Mouse (Mus musculus) MEL (cell line): ENCODE measurements around the gene Socs1. TPM values are rescaled to one million over a fixed set of nuclear protein-coding genes. Genes with fewer than 3 reads are reported as not detected.

Source experiments
- DNase-seq: peaks from one replicate; pipeline ENCODE4 v3.0.0; 2011; ENCODE audit warnings: low read depth, low spot score
- H3K27ac ChIP-seq: 2 replicates; pipeline ENCODE4 v1.5.1; 2012; ENCODE audit warnings: low read depth, mild to moderate bottlenecking, control low read depth, low read length, moderate library complexity; ENCODE audit not compliant: control insufficient read depth
- H3K27me3 ChIP-seq, 2 experiments: fragments of 150-350 bp in 1 of 2; sonication (generic) in 1 of 2; 2 replicates each; pipeline ENCODE4 v1.6.1; 2012; ENCODE audit warnings: low read length in 2 of 2, mild to moderate bottlenecking in 2 of 2, improper control_type of control experiment in 1 of 2, moderate library complexity in 1 of 2; ENCODE audit not compliant: insufficient read depth in 2 of 2, control insufficient read depth in 1 of 2
- H3K36me3 ChIP-seq, 2 experiments: 2 replicates each; pipeline ENCODE4 v1.6.1; 2012 to 2014; ENCODE audit warnings: low read length in 2 of 2, improper control_type of control experiment in 1 of 2, inconsistent platforms in 1 of 2, mild to moderate bottlenecking in 1 of 2; ENCODE audit not compliant: insufficient read depth in 2 of 2, control insufficient read depth in 1 of 2
- H3K4me1 ChIP-seq, 2 experiments: fragments of 150-350 bp in 1 of 2; sonication (generic) in 1 of 2; 2 replicates each; pipeline ENCODE4 v1.6.1; 2012; ENCODE audit warnings: low read length in 2 of 2, improper control_type of control experiment in 1 of 2, mild to moderate bottlenecking in 1 of 2; ENCODE audit not compliant: insufficient read depth in 2 of 2, control insufficient read depth in 1 of 2
- H3K4me3 ChIP-seq, 2 experiments: fragments of 150-350 bp in 1 of 2; sonication (generic) in 1 of 2; 2 replicates each; pipeline ENCODE4 v1.5.1; 2012; ENCODE audit warnings: low read depth in 2 of 2, low read length in 2 of 2, mild to moderate bottlenecking in 2 of 2, moderate library complexity in 2 of 2, control low read depth in 1 of 2, improper control_type of control experiment in 1 of 2; ENCODE audit not compliant: control insufficient read depth in 1 of 2, insufficient read depth in 1 of 2
- H3K79me2 ChIP-seq: 2 replicates; pipeline ENCODE4 v1.6.1; 2012; ENCODE audit warnings: mild to moderate bottlenecking, low read length, moderate library complexity; ENCODE audit not compliant: control insufficient read depth, poor library complexity, insufficient read depth
- H3K9ac ChIP-seq: 2 replicates; pipeline ENCODE4 v1.6.1; 2012; ENCODE audit warnings: low read depth, mild to moderate bottlenecking, control low read depth, low read length, moderate library complexity; ENCODE audit not compliant: control insufficient read depth, poor library complexity, severe bottlenecking
- H3K9me3 ChIP-seq: fragments of 150-350 bp; sonication (generic); replicated peaks from 2 replicates; pipeline ENCODE4 v1.6.1; 2012; ENCODE audit warnings: mild to moderate bottlenecking, low read length, improper control_type of control experiment, moderate library complexity; ENCODE audit not compliant: insufficient read depth
- BHLHE40 ChIP-seq: IDR thresholded peaks from 2 replicates; pipeline ENCODE4 v1.6.1; 2012; ENCODE audit warnings: low read depth, mild to moderate bottlenecking, inconsistent platforms, low read length, improper control_type of control experiment, borderline replicate concordance
- CHD1 ChIP-seq: IDR thresholded peaks from 2 replicates; pipeline ENCODE4 v1.6.1; 2012; ENCODE audit warnings: low read depth, mild to moderate bottlenecking, inconsistent platforms, low read length, improper control_type of control experiment
- CHD2 ChIP-seq: IDR thresholded peaks from 2 replicates; pipeline ENCODE4 v1.6.1; 2011; ENCODE audit warnings: low read length, improper control_type of control experiment
- CTCF ChIP-seq, 3 experiments: IDR thresholded peaks in 2 of 3; conservative IDR thresholded peaks in 1 of 3; 2 replicates each; pipeline ENCODE4 v1.5.1; 2011 to 2012; ENCODE audit warnings: low read length in 3 of 3, low read depth in 2 of 3, mild to moderate bottlenecking in 2 of 3, improper control_type of control experiment in 1 of 3, inconsistent platforms in 1 of 3, mixed read lengths in 1 of 3, moderate library complexity in 1 of 3; ENCODE audit not compliant: control insufficient read depth in 1 of 3, insufficient read depth in 1 of 3, poor library complexity in 1 of 3, severe bottlenecking in 1 of 3
- E2F4 ChIP-seq: IDR thresholded peaks from 2 replicates; pipeline ENCODE4 v1.6.1; 2011; ENCODE audit warnings: low read depth, low read length, improper control_type of control experiment, borderline replicate concordance
- ELF1 ChIP-seq: IDR thresholded peaks from 2 replicates; pipeline ENCODE4 v1.6.1; 2014; ENCODE audit warnings: low read depth, mild to moderate bottlenecking, inconsistent platforms, low read length, improper control_type of control experiment, moderate library complexity
- EP300 ChIP-seq, 2 experiments: IDR thresholded peaks; 2 replicates each; pipeline ENCODE4 v1.6.1; 2011; ENCODE audit warnings: improper control_type of control experiment in 2 of 2, low read length in 2 of 2, low read depth in 1 of 2, mild to moderate bottlenecking in 1 of 2
- ETS1 ChIP-seq: IDR thresholded peaks from 2 replicates; pipeline ENCODE4 v1.6.1; 2012; ENCODE audit warnings: low read depth, mild to moderate bottlenecking, inconsistent platforms, low read length, improper control_type of control experiment, moderate library complexity
- GABPA ChIP-seq: IDR thresholded peaks from 2 replicates; pipeline ENCODE4 v1.6.1; 2012; ENCODE audit warnings: low read depth, mild to moderate bottlenecking, inconsistent platforms, low read length, improper control_type of control experiment, moderate library complexity
- JUND ChIP-seq: IDR thresholded peaks from 2 replicates; pipeline ENCODE4 v1.6.1; 2011; ENCODE audit warnings: low read depth, mild to moderate bottlenecking, improper control_type of control experiment, low read length
- KAT2A ChIP-seq: conservative IDR thresholded peaks from 2 replicates; pipeline ENCODE4 v1.6.1; 2012; ENCODE audit warnings: low read depth, low read length, improper control_type of control experiment, inconsistent platforms
- MAFK ChIP-seq: IDR thresholded peaks from 2 replicates; pipeline ENCODE4 v1.6.1; 2011; ENCODE audit warnings: low read depth, mild to moderate bottlenecking, low read length, improper control_type of control experiment, borderline replicate concordance
- MYB ChIP-seq: IDR thresholded peaks from 2 replicates; pipeline ENCODE4 v1.6.1; 2011; ENCODE audit warnings: mild to moderate bottlenecking, low read depth, low read length, improper control_type of control experiment
- NELFE ChIP-seq: IDR thresholded peaks from 2 replicates; pipeline ENCODE4 v1.6.1; 2011; ENCODE audit warnings: low read depth, low read length, improper control_type of control experiment
- NRF1 ChIP-seq: IDR thresholded peaks from 2 replicates; pipeline ENCODE4 v1.6.1; 2014; ENCODE audit warnings: low read depth, mild to moderate bottlenecking, inconsistent platforms, low read length, improper control_type of control experiment, moderate library complexity; ENCODE audit not compliant: poor library complexity, insufficient read depth, severe bottlenecking
- POLR2A ChIP-seq, 2 experiments: IDR thresholded peaks; 2 replicates each; pipeline ENCODE4 v1.6.1; 2011 to 2012; ENCODE audit warnings: low read length in 2 of 2, mild to moderate bottlenecking in 2 of 2, control low read depth in 1 of 2, improper control_type of control experiment in 1 of 2, low read depth in 1 of 2, moderate library complexity in 1 of 2; ENCODE audit not compliant: control insufficient read depth in 1 of 2, insufficient read depth in 1 of 2, poor library complexity in 1 of 2
- SIN3A ChIP-seq: IDR thresholded peaks from 2 replicates; pipeline ENCODE4 v1.6.1; 2012; ENCODE audit warnings: low read length, improper control_type of control experiment, inconsistent platforms
- TBP ChIP-seq: IDR thresholded peaks from 2 replicates; pipeline ENCODE4 v1.8.0; 2011; ENCODE audit warnings: low read depth, low read length, improper control_type of control experiment
- TCF12 ChIP-seq: IDR thresholded peaks from 2 replicates; pipeline ENCODE4 v1.6.1; 2014; ENCODE audit warnings: low read depth, mild to moderate bottlenecking, inconsistent platforms, low read length, improper control_type of control experiment, moderate library complexity
- USF1 ChIP-seq: IDR thresholded peaks from 2 replicates; pipeline ENCODE4 v1.6.1; 2014; ENCODE audit warnings: low read depth, mild to moderate bottlenecking, inconsistent platforms, low read length, improper control_type of control experiment, moderate library complexity
- polyA plus RNA-seq, 2 experiments: library from polyadenylated mRNA; stranded (reverse) in 1 of 2; unstranded in 1 of 2; fragments of >175 nt in 1 of 2; fragments of >200 nt in 1 of 2; gene quantifications; 2 replicates each; pipeline versions ENCODE4 v1.2.1 to v1.2.4; 2012; ENCODE audit warnings: low replicate concordance in 2 of 2, low read depth in 1 of 2; ENCODE audit not compliant: insufficient read length in 2 of 2, insufficient read depth in 1 of 2, missing spikeins in 1 of 2
- total RNA-seq: library from RNA; depleted of rRNA; stranded (reverse); fragments of 300-350 nt; gene quantifications from 2 replicates; pipeline ENCODE4 v1.2.3, GENCODE M21; 2012

The Socs1 gene
- total and polyA plus RNA-seq, 3 experiments = 0.12 to 0.36 TPM; not detected in 1

DNA sequence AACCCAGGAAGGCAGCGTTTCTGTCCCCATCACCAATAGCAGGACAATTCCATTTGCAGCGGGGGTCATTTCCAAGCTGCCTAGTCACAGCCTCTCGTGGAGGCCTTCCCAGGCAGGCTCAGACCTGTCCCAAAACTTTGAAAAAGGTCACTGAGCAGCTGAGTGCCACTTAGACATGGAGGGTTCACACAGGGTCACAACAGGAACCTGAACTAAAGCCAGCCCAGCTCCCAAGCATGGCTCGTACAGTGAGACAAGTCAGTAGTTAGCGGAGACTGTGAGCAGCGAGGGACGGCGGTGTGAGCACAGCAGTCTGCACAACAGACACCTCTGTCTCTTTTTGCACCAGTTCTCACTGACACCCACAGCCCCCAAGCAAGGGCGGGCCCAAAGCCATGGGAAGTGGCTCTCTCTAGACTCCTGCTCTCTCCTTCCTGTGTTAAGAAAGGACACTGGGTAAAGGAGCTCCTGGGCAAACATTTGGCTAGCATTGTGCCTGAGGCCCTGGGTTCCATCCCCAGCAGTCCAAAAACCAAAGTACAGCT is 45.4 kb downstream of the Socs1 start:
- H3K36me3 ChIP-seq = no peaks in the 10 kb centered on the region
- no peaks in the 10 kb centered on the region for H3K9me3 ChIP-seq
- H3K9ac ChIP-seq = no peak overlapping the region
- TF ChIP-seq NELFE (no peak), TBP (no peak)
- no peaks in the 10 kb centered on the region for H3K79me2 ChIP-seq
- peaks cover 0 to 4% of the 10 kb centered on the region in 2 experiments; a peak in 1 of 4 replicates for H3K4me1 ChIP-seq
- no peak for DNase-seq
- no peak overlapping the region for H3K4me3 ChIP-seq
- no peaks in the 10 kb centered on the region for H3K27me3 ChIP-seq
- no peak overlapping the region for H3K27ac ChIP-seq

DNA sequence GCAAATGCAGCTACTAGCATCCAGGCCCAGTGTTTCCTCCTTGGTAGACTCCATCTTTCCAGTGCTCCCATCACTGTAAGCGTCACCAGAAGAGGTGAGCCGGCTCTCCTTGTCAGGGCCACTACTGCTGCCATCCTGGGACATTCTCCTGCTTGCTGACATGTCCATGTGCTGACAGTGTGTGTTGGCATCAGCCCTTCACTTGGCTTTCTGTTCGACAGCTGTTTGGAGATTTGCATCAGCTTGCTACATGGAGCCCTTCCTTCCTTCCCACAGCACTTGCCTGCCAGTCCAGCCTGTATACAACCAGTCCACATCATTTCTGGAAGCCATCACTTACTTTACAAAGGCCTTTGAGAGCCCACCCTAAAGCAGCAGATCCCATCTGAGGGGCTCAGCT is 46.5 kb downstream of the Socs1 start:
- Histone ChIP-seq H3K27me3 (no peaks in the 10 kb centered on the region), H3K9me3 (no peaks in the 10 kb centered on the region), H3K36me3 (no peaks in the 10 kb centered on the region), H3K4me1 (peaks cover 0 to 4% of the 10 kb centered on the region in 2 experiments; a peak in 1 of 4 replicates), H3K4me3 (no peak overlapping the region), H3K27ac (no peak overlapping the region), H3K79me2 (no peaks in the 10 kb centered on the region), H3K9ac (no peak overlapping the region)
- no peak for DNase-seq
- TF ChIP-seq JUND (no peak), CTCF (IDR thresholded peaks at IDR 0.05 in 2 of 3, conservative IDR thresholded peaks at IDR 0.05 in 1 of 3; ENCODE audit: control insufficient read depth in 1 of 3, insufficient read depth in 1 of 3, low read depth in 2 of 3, low read length in 3 of 3, poor library complexity in 1 of 3, severe bottlenecking in 1 of 3) (no peak), MAFK (no peak), ETS1 (no peak), GABPA (no peak), SIN3A (no peak), E2F4 (no peak), CHD2 (no peak), TCF12 (no peak), EP300 (IDR thresholded peaks at IDR 0.05; ENCODE audit: low read depth in 1 of 2, low read length in 2 of 2) (no peak)

DNA sequence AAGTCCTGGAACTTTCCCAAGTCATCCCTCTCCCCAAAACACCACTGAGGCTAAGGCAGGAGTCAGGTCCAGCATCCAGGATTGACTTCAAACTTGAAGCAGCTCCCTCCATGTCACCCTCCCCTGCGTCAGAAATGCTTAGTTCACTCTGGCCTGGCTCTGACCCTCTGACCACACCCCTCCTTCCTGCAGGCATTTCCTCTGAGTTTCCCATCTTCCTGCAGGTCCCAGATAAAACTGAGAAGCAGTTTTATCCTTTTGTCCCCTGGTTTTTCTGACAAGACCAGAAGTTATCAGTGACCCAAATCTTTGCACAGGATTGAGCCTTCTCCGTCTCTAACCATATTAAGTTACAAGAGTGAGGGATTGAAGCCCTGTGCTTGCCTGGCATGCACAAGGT is 47.8 kb downstream of the Socs1 start:
- H3K4me3 ChIP-seq = no peak overlapping the region
- H3K27ac ChIP-seq = no peak overlapping the region
- H3K9ac ChIP-seq = no peak overlapping the region
- no peaks in the 10 kb centered on the region for H3K9me3 ChIP-seq
- H3K4me1 ChIP-seq = peaks cover 0 to 8% of the 10 kb centered on the region in 2 experiments; a peak in 3 of 4 replicates
- DNase-seq = no peak
- H3K36me3 ChIP-seq = 0 out of 4 replicates have a peak, but pooled peaks cover 0 to under 1% of the 10 kb centered on the region in 2 experiments
- TF ChIP-seq ELF1 (no peak), CHD1 (no peak), TCF12 (no peak), EP300 (IDR thresholded peaks at IDR 0.05; ENCODE audit: low read depth in 1 of 2, low read length in 2 of 2) (no peak), CTCF (IDR thresholded peaks at IDR 0.05 in 2 of 3, conservative IDR thresholded peaks at IDR 0.05 in 1 of 3; ENCODE audit: control insufficient read depth in 1 of 3, insufficient read depth in 1 of 3, low read depth in 2 of 3, low read length in 3 of 3, poor library complexity in 1 of 3, severe bottlenecking in 1 of 3) (no peak), KAT2A (no peak), JUND (no peak), MYB (no peak), CHD2 (no peak), POLR2A (IDR thresholded peaks at IDR 0.05; ENCODE audit: control insufficient read depth in 1 of 2, insufficient read depth in 1 of 2, low read depth in 1 of 2, low read length in 2 of 2, poor library complexity in 1 of 2) (no peak), NRF1 (no peak), USF1 (no peak), GABPA (no peak), BHLHE40 (no peak)
- H3K27me3 ChIP-seq = no peaks in the 10 kb centered on the region
- H3K79me2 ChIP-seq = no peaks in the 10 kb centered on the region
